ENCODE assay signal across 8 mouse cellular contexts in genomic region chr11:79994271-79994988, GRCm38 (mm10). TPM values are rescaled to one million over a fixed set of nuclear protein-coding genes. Genes with fewer than 3 reads are reported as not detected.
A peak's percentile ranks its signal among the peaks of the same experiment; 100 is the strongest.
DNase-seq lines count a peak whose midpoint lies in the region; ATAC-seq and TF ChIP-seq lines count a peak whose summit lies in the region.

No protein-coding gene starts in this region.

- peak overlapping the region; percentile 91 for H3K9ac ChIP-seq in lung, embryonic 14.5 days
- H3K9ac ChIP-seq in embryonic facial prominence, embryonic 13.5 days, result peak overlapping the region; percentile 95
- H3K9ac ChIP-seq in limb, embryonic 11.5 days (ENCODE audit: low read length), result peak overlapping the region; percentile 78; the same call in 1 of the 2 replicates
- 0 out of 2 replicates have a peak overlapping the region, but pooled peaks have one; percentile 82 for H3K9ac ChIP-seq in stomach, embryonic 14.5 days (replicated peaks; ENCODE audit: low read depth, low read length)

- H3K4me1 ChIP-seq in lung, embryonic 14.5 days (ENCODE audit: insufficient read depth), result no peaks in the 10 kb centered on the region
- peaks cover 3% of the 10 kb centered on the region; the same call in 1 of the 2 replicates for H3K4me1 ChIP-seq in embryonic facial prominence, embryonic 13.5 days
- H3K4me1 ChIP-seq in limb, embryonic 11.5 days (ENCODE audit: control insufficient read depth, insufficient read depth, low read length), result no peaks in the 10 kb centered on the region
- H3K4me1 ChIP-seq in stomach, embryonic 14.5 days (ENCODE audit: control insufficient read depth, insufficient read depth, low read length), result no peaks in the 10 kb centered on the region

- peak overlapping the region; percentile 65 for H3K4me2 ChIP-seq in lung, embryonic 14.5 days
- peak overlapping the region; percentile 63 for H3K4me2 ChIP-seq in embryonic facial prominence, embryonic 13.5 days
- peak overlapping the region; percentile 51 for H3K4me2 ChIP-seq in limb, embryonic 11.5 days (ENCODE audit: low read depth, severe bottlenecking)
- peak overlapping the region; percentile 35 for H3K4me2 ChIP-seq in stomach, embryonic 14.5 days (replicated peaks; ENCODE audit: low read depth, low read length)

- H3K36me3 ChIP-seq in lung, embryonic 14.5 days (ENCODE audit: insufficient read depth), result peaks cover 13% of the 10 kb centered on the region
- peaks cover 19% of the 10 kb centered on the region for H3K36me3 ChIP-seq in embryonic facial prominence, embryonic 13.5 days
- peaks cover 6% of the 10 kb centered on the region; the same call in 1 of the 2 replicates for H3K36me3 ChIP-seq in limb, embryonic 11.5 days (ENCODE audit: control insufficient read depth, insufficient read depth, low read length)
- peaks cover 4% of the 10 kb centered on the region; the same call in 1 of the 2 replicates for H3K36me3 ChIP-seq in stomach, embryonic 14.5 days (ENCODE audit: control insufficient read depth, insufficient read depth, low read length)

- H3K4me3 ChIP-seq in lung, embryonic 14.5 days (ENCODE audit: low read depth, low read length), result peak overlapping the region; percentile 97
- peak overlapping the region; percentile 98 for H3K4me3 ChIP-seq in embryonic facial prominence, embryonic 13.5 days
- H3K4me3 ChIP-seq in limb, embryonic 11.5 days (ENCODE audit: low read depth, low read length), result peak overlapping the region; percentile 87
- H3K4me3 ChIP-seq in stomach, embryonic 14.5 days (ENCODE audit: low read depth, low read length), result peak overlapping the region; percentile 88

- ATAC-seq in lung, embryonic 14.5 days (ENCODE audit: insufficient read depth), result no peak
- no peak for ATAC-seq in embryonic facial prominence, embryonic 13.5 days (ENCODE audit: insufficient number of reproducible peaks, insufficient read depth, low FRiP score, low TSS enrichment, low read depth)
- no peak for ATAC-seq in limb, embryonic 11.5 days (ENCODE audit: insufficient number of reproducible peaks, low FRiP score, low TSS enrichment, low read depth)
- ATAC-seq in stomach, embryonic 14.5 days (ENCODE audit: insufficient number of reproducible peaks, insufficient read depth, low FRiP score, low read depth), result no peak

- no peak overlapping the region for H3K27ac ChIP-seq in lung, embryonic 14.5 days (ENCODE audit: low read depth)
- H3K27ac ChIP-seq in embryonic facial prominence, embryonic 13.5 days, result no peak overlapping the region
- no peak overlapping the region for H3K27ac ChIP-seq in limb, embryonic 11.5 days (replicated peaks; ENCODE audit: low read depth, low read length)
- H3K27ac ChIP-seq in stomach, embryonic 14.5 days (ENCODE audit: low read length), result no peak overlapping the region

- no peaks in the 10 kb centered on the region for H3K9me3 ChIP-seq in lung, embryonic 14.5 days (ENCODE audit: low read depth, low read length)
- no peaks in the 10 kb centered on the region for H3K9me3 ChIP-seq in embryonic facial prominence, embryonic 13.5 days
- no peaks in the 10 kb centered on the region for H3K9me3 ChIP-seq in limb, embryonic 11.5 days (ENCODE audit: control insufficient read depth, low read length)
- no peaks in the 10 kb centered on the region for H3K9me3 ChIP-seq in stomach, embryonic 14.5 days (ENCODE audit: control insufficient read depth, low read depth, low read length)

- WGBS in lung, embryonic 14.5 days, result 2% methylated on average over 7 of the region's 7 CpGs
- WGBS in embryonic facial prominence, embryonic 13.5 days, result 4% methylated on average over 7 of the region's 7 CpGs
- WGBS in limb, embryonic 11.5 days, result 6% methylated on average over 7 of the region's 7 CpGs
- 5% methylated on average over 7 of the region's 7 CpGs for WGBS in stomach, embryonic 14.5 days

- TF ChIP-seq CTCF in lung, embryonic 14.5 days (IDR thresholded peaks at IDR 0.05; ENCODE audit: low read depth), result no peak

- peak; percentile 34 for DNase-seq in lung, embryonic 14.5 days
- no peak for DNase-seq in lung, postnatal 4 days
- DNase-seq in limb, embryonic 11.5 days (ENCODE audit: low spot score), result no peak
- no peak for DNase-seq in layer of hippocampus, adult 9-10 months (ENCODE audit: low spot score)
- DNase-seq in gastrocnemius, postnatal 4 days (ENCODE audit: low spot score in 2 of 2), result no peak
- no peak for DNase-seq in kidney, postnatal 36 days

- no peaks in the 10 kb centered on the region for H3K27me3 ChIP-seq in lung, embryonic 14.5 days (ENCODE audit: insufficient read depth, low read length)
- no peaks in the 10 kb centered on the region for H3K27me3 ChIP-seq in embryonic facial prominence, embryonic 13.5 days
- H3K27me3 ChIP-seq in limb, embryonic 11.5 days (ENCODE audit: control insufficient read depth, insufficient read depth, low read length), result no peaks in the 10 kb centered on the region
- no peaks in the 10 kb centered on the region for H3K27me3 ChIP-seq in stomach, embryonic 14.5 days (ENCODE audit: control insufficient read depth, insufficient read depth, low read length)

RNA-seq across cellular contexts. Expression of gene Suz12, which starts 1.5 kb away (rescaled TPM):
- 28.6 and 29.5 TPM in 2 replicates for polyA plus RNA-seq in lung, embryonic 14.5 days (2014; fragmentation: Nextera tagmentation; extraction: Ambion mirVana)
- polyA plus RNA-seq in embryonic facial prominence, embryonic 13.5 days (2015; fragmentation: Nextera tagmentation; extraction: Ambion mirVana), result 24.3 and 28.7 TPM in 2 replicates
- polyA plus RNA-seq in limb, embryonic 11.5 days (2014; fragmentation: Nextera tagmentation; extraction: Ambion mirVana), result 25.7 and 27.7 TPM in 2 replicates
- 33.9 and 35.9 TPM in 2 replicates for polyA plus RNA-seq in stomach, embryonic 14.5 days (2014; fragmentation: Nextera tagmentation; extraction: Ambion mirVana)
- 10 to 100 TPM; 36.0 to 44.7 TPM for total RNA-seq in gastrocnemius, postnatal 4 days (2021)

RNA-seq across cellular contexts. Expression of gene Utp6, which starts 32.2 kb away (rescaled TPM):
- 62.4 and 64.8 TPM in 2 replicates for polyA plus RNA-seq in lung, embryonic 14.5 days (2014; fragmentation: Nextera tagmentation; extraction: Ambion mirVana)
- polyA plus RNA-seq in embryonic facial prominence, embryonic 13.5 days (2015; fragmentation: Nextera tagmentation; extraction: Ambion mirVana), result 61.3 and 64.6 TPM in 2 replicates
- polyA plus RNA-seq in limb, embryonic 11.5 days (2014; fragmentation: Nextera tagmentation; extraction: Ambion mirVana), result 97.4 and 99.4 TPM in 2 replicates
- polyA plus RNA-seq in stomach, embryonic 14.5 days (2014; fragmentation: Nextera tagmentation; extraction: Ambion mirVana), result 56.6 and 56.8 TPM in 2 replicates
- 10 to 100 TPM; 35.9 to 39.8 TPM for total RNA-seq in gastrocnemius, postnatal 4 days (2021)
